Mouse (Mus musculus): ENCODE results near the gene R3hdm4. TPM values are rescaled to one million over a fixed set of nuclear protein-coding genes. Genes with fewer than 3 reads are reported as not detected.

Gene R3hdm4
- total RNA-seq, 2 experiments from 2014 or later: 81.0 to 88.1 TPM

DNA sequence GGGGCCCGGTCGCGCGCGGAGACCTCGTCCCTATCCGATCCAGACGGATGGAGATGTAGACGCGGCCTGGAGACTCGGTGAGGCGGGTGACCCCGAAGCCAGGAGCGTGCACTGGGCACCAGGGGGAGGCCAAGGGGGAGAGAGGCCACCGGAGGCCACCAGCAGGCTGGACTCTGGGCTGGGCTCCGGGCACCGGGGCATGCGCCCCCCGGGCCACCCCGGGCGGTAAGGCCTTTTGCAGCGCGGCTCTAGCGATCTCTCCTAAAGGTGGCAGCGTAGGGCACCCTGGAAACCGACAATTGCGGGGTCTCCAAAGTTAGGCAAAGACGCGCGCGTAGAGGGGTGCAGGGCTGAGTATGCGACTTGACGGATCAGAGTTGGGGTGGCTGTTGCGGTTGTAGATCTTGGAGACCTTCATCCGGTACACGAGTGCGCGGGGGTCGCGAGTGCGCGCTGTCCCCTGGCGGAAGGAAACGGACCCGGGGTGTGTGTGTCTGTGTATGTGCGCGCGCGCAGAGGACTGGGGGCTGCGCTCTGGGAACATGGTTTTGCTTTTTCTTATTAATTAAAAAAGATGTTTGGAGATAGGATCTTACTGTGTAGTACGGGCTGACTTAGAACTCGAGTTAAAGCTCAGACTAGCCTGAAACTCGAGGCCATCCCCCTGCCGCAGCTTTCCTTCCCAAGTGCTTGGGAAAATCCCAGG, 6.5 kb upstream of the R3hdm4 start:
- DNase-seq: peak; percentile 52 to 72
- intact Hi-C loops (cut with DNase I): no loop called here

DNA sequence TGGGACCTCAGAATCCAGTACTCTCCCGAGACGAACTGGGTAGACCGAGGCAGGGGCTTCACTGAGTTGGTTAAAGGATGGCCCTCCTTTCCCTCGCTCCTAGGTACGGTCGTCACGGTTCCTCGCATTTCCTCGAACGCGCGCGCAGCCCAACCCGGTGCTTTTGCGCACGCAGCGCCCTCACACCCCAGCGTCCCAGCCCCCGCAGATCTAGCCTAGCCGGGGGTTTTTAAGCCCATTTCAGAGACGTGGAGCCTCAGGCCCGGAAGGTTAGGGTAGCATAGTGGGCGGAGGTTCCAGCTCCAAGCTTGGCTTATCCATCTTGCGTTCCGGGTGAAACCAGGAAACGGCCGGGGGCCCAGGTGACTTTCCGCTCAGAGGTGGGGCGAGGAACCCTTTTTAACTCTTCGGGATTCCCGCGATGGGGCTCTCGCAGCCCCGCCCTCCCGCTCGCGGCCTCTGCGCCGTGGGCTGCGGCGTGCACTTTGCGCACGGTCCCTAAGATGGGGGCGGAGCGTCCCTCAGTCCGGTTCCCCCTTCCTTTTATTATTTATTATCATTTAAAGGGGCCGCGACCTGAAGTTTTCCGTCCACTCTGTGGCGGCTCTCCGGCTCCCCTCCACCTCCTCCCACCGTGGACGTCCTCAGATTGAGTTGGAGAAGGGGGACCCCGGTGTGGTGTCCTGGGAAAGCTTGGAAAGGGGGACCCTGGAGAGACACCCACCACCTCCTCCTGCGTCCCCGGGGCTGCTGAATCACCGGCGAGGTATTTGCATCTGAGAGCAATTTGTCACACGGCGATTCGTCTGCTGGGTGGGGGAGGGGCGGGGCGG, 5.7 kb upstream of the R3hdm4 start, which contains the start of gene Arid3a:
Gene Arid3a (plus strand): TSS at position 553 of the 833 bp plus-strand sequence.
- intact Hi-C loops (cut with DNase I): no loop called here
- DNase-seq: peak; percentile 91 to 92

DNA sequence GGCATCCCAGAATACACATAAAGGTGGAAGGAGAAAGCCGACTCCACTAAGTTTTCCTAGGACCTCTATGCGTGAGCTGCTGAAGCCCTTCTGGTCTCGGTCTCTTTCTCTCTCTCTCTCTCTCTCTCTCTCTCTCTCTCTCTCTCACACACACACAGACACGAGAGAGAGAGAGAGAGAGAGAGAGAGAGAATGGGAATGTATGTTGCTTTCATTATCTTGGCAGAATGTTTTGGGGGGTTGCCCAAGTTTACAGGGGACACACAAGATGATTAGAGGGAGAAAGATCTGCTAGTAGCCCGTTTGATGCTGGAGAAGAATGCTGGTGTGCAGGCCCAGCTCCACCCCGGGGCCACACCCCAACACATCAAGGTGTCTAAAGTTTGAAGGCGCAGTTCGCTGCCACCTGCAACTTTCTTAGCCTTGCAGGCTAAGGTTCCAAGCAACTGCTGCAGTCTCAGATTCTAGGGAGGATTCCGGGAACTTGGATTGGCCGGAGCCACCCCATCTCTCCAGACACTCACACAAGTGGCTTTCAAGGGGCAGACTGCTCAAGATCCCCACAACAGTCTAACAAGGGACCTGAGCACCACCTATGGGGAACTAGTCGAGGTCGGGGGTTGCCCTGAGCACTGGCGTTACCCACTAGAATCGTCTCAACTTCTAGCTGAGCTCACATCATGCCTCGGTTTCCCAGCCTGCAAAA, 4.9 kb upstream of the R3hdm4 start:
- no peak for DNase-seq
- intact Hi-C loops (cut with DNase I): loop anchor here (1.0 to 2.0 kb wide), 5 partner anchors 28 to 92 kb away; no protein-coding TSS in a partner anchor

DNA sequence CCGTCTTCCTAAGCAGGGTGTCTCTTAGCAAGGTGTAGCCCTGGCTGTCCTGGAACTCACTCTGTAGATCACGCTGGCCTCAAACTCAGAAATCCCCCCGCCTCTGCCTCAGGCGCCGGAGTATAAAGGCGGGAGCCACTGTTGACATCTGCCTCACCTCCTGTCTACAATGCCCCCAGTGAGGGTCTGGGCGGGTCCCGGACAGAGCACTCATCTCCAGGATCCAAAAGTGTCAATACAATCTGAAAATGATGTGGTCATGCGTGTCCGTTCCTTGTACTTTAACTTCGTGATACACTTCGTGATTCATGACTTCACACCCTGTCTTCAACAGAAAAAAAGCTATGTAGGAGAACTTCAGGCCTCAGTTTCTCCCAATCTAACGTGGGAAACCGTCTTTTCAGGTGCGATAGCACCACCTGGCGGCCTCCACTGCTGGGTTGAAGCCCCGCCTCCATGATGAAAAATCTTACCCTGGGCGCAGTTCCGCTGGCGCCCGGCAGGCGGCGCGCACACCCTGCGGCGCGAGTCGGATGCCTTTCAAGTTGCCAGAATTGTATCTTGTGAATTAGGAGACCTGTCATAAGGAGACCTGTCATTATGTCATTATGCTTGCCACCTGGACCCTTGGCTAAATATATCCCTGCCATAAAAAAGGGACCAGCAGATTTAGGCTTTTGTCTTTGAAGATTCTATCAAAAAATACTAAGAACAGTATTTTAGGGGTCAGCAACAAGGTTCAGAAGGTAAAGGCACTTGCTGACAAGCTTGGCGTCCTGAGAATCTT, 4.2 kb upstream of the R3hdm4 start:
- intact Hi-C loops (cut with DNase I): loop anchor here (1.0 to 2.0 kb wide), 5 partner anchors 29 to 91 kb away; no protein-coding TSS in a partner anchor
- DNase-seq: peak; percentile 96 to 97

DNA sequence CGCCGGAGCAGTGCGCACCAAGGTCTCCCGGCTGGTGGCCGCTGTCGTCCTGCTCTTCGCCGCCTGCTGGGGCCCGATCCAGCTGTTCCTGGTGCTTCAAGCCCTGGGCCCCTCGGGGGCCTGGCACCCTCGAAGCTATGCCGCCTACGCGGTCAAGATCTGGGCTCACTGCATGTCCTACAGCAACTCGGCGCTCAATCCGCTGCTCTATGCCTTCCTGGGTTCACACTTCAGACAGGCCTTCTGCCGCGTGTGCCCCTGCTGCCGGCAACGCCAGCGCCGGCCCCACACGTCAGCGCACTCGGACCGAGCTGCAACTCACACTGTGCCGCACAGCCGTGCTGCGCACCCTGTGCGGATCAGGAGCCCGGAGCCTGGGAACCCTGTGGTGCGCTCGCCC, 564 bp upstream of the R3hdm4 start:
- intact Hi-C loops (cut with DNase I): no loop called here
- DNase-seq: no peak

DNA sequence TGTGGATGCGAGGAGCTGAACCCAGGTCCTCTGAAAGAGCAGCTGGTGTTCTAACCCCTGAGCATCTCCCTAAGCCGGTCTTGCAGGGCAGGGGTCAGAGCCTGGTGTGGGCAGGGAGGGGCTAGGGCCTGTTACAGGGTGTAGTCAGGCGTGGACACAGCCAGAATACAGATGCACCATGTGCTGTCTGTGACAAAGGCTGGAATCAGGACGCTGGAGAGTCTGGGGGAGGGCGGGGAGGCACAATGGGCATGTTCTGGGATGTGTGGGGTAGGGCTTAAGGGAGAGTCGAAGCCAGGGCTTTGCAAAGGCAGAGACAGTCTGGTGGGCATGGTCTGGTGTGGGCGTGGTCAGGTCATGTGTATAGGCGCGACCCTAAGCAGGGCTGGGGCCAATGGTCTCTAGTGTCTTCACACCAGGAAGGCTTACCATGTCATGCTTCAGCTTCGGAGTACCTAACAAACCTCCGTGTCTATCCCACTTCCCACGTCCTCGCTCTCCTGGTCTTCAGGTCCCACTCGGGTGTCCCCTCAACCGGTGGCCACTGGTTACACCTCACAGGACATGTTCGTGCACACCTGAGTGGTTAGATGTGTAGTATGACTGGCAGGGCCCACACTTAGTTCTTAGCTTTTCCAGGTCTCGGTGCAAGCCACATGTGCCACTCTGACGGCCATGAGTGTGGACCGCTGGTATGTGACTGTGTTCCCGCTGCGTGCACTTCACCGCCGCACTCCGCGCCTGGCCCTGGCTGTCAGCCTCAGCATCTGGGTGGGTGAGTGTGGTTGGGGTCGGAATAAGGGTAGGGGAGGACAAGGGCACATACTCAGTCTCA, 735 bp downstream of the R3hdm4 start:
- DNase-seq: no peak
- intact Hi-C loops (cut with DNase I): no loop called here

DNA sequence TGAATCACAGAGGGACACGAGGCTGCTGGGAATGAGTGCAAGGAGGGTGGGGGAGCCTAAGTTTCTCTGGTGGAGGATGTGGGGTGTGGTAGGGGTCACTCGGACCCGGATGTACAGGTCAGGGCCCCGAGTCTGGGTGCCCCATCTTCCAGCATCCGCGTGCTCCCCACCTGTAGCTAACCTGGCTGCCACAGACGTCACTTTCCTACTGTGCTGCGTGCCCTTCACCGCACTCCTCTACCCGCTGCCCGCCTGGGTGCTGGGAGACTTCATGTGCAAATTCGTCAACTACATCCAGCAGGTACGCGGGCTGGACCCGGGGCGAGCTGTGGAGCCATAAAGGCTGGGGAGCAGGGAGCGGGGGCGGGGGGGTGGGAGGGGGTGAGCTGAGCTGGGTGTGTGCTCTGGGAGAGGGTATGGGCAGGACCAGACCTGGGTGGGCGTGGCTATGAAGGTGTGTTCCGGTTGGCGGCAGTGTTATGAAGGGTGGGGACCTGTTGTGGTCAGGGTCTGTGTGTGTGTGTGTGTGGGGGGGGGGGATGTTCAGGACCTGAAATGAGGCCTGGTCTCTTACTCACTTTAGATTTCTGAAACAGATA, 1.7 kb downstream of the R3hdm4 start:
- intact Hi-C loops (cut with DNase I): no loop called here
- DNase-seq: no peak

DNA sequence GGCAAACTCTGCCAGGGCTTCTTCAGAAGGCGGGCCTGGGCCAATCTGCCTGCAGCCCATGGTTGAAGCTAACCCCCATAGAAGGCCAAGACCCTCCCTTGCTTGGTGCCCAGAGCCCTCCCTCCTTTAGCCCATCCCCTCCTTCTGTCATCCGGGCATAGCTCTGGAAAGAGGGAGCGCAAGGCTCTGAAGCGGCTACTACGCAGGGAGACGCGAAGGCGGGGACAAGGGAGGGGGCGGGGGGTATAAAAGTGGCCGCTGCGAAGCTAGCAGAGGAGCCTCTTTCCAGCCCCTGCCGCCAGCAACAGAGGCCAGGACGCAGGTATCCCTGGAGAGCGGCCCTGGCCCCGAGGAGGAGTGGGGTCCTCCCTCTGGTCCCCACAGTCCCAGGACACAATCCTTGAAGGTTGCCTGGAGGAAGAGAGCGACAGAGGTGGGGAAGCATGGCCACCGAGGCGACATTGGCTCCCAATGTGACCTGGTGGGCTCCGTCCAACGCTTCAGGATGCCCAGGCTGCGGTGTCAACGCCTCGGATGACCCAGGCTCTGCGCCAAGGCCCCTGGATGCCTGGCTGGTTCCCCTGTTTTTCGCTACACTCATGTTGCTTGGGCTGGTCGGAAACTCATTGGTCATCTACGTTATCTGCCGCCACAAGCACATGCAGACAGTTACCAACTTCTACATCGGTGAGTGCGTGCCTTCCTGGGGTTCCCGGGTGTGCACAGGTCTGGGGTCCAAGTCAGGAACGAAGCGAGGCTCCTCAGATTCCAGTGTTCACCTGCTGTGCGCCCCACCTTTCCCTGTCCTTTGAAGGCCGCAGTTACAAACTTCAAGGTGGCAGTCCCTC, 2.6 kb downstream of the R3hdm4 start:
- intact Hi-C loops (cut with DNase I): no loop called here
- DNase-seq: no peak

DNA sequence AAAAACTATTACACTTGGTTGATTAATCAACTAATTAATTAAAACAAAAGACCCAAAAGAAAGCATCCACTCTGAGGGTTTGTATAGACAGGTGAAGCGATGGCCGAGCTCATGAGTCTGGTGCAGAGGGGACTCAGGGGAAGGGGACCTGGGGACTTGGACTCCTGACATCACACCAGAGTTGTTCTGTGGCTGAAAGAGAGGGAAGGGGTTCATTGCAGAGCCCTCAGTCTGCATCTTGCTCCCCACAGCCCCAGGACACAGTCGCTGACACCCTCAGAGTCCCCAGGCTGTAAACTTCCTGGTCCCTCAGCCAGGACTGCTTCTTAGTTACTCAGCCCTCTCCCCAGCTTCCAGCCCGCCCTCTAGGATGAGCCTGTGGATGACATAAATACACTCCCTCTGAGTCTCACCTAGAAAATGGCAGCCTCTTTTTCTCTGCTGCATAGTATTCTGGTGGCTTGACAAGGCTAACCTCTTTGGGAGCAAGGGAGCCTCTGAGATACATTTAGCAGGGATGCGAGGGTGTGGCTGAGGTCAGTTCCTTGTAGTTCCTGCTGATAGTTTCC, 3.4 kb downstream of the R3hdm4 start:
- no peak for DNase-seq
- intact Hi-C loops (cut with DNase I): no loop called here

DNA sequence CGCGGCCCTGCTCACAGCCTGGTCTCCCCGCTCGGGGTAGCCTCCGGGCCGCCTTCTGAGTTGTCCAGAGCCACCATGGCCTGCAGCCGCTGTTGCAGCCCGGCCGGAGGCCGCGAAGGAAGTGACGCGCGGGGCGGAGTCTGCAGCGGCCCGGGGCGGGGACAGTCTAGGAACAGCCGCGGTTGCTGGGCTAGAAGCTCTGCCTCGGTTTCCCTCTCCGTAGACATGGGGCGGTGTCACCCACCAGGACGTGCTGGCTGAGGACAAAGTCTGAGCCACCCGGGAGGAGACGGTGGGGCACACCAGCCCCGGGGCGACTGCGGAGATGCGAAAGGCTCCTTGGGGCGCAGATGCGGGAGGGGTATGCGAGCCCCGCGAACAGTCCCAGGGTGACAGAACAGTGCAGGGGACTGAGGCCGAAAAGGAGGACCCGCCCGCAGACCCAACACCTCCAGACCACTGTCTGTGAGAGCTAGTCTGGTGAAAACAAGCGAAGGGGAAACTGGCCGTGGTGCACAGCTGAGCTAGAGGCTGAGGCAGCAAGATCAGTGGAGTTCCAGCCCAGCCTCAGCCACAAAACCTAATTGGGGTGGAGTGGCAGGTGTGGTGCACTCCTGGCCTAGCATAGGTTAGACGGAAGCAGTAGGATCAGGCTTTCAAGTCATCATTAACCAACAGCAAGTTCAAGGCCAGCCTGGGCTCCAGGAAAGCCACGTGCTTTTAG, 4.0 kb downstream of the R3hdm4 start, which contains the start of gene Kiss1r:
Gene Kiss1r (plus strand): TSS at position 164 of the 724 bp plus-strand sequence.
- intact Hi-C loops (cut with DNase I): no loop called here
- peak; percentile 91 to 92 for DNase-seq

DNA sequence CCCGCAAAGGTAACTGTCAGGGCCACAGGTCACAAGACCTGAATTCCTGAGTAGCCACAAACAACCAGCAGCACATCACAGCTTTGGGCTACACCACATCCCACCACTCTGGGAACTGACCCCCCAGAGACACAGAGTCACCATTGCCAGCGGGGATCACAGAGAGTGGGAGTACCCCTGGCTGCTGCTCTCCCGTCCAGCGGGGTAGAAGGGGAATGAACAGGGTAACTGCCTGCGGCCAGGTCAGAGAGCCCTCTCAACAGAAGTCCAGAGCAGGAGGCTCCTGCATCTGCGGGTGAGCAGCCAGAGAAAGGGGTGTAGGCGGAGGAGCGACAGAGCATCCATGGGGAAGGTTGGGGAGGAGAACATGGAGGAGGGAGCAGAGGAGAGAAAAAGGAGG, 4.9 kb downstream of the R3hdm4 start:
- DNase-seq: no peak
- intact Hi-C loops (cut with DNase I): no loop called here

DNA sequence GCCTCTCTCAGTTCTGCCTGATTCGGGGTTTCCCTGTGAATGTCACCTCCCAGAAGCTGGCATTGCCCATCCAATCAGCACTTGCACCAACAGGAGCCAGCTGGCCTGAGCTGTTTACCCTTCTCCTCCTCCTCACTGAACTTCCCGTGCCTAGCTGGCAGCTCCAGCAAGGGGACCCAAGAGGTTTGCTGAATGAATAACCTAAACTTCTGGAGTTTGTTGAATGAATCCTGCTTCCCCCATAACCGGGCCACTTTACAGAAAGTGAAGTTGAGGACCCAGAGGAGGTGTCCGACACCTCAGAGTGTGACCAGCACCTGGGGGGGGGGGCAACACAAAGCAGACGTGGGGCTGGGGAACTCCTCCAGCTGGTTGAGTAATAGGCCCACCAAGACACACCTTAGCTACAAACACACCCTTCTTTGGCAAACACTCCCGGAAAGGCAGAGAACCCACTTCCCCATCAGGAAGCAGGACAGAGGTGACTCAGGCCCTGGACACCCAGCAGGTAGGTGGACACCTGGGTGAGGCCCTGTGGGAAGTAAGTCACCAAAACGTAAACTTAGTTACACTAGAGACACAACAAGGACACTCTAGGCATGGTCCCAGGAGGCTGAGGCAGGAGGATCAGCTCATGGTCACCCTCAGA, 5.9 kb downstream of the R3hdm4 start:
- DNase-seq: no peak
- intact Hi-C loops (cut with DNase I): no loop called here

DNA sequence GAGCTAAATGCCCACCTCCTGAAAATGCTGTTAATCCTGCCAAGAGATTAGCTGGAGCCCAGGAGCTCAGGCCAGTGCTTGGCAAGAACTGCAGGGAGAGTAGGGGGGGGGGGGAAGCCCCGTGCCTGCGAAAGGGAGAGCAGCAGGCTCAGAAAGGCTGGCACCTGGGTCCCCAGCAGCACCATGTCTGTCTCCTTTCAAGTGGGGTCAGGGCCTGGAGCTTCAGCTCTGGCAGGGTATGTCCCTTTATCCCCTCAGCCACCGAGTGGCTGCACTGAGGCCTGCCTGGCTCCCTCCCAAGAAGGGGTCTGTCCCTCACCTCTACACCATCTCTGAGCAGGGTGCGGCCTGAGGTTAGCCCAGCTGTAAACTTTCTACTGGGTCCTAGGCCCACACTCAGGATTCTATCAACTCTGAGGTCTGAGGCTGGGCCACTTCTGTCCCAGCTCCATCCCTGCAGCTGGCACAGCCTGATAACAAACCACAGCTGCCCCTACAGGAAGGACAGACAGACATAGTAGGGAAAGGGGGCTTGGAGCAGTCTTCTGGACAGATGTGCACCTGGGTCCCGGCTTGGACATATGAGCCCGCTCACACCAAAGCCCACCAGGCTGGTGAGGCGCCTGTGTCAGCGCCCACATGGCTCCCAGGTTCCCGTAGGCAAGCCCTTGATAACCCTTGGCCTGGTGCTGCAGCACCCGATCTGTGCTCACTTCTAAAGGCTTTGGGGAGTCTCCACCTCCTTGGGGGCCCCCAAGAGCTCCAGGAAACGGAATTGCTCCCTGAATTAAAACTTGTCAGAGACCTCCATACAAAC, 6.7 kb downstream of the R3hdm4 start:
- intact Hi-C loops (cut with DNase I): no loop called here
- no peak for DNase-seq

DNA sequence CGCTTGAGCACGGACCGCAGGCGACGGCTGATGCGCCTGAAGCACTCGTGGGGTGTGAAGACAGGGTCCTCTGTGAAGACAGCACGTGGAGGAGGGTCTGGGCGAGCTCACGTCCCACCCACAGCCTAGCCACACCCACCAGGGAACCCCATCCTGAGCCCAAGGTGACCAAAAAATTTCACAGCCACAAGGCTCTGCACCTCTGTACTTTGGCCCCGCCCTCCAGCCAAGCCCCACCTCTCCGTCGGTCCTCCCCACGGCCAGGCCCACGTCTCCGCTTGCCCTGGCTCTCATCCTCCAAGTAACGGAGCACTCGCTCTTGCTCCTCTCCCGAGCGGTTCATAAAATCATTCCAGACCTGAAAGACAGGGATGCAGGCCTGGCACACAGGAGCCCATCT, 8.6 kb downstream of the R3hdm4 start:
- intact Hi-C loops (cut with DNase I): no loop called here
- no peak for DNase-seq

DNA sequence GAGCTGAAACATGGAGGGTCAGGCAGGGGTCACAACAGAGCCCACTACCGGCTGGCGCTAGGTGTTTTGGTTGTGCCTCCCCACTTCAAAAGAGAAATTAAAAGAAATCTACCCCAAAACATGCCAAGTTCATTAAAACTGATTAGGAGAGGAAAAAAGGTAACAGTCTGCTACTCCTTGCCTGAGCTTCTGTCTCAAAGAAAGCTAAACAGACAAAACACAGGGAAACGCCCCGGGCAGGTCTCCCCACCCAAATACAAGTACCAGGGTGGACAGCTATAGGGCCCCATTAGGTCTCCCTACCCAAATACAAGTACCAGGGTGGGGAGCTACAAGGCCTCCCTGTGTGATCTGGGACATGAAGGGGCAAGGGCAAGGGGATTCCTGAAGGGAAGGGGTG, 10.5 kb downstream of the R3hdm4 start, which contains the start of gene Gm26602:
Gene Gm26602 (plus strand): TSS at position 301 of the 400 bp plus-strand sequence.
- no peak for DNase-seq
- intact Hi-C loops (cut with DNase I): no loop called here
